Mouse (Mus musculus) right cerebral cortex, adult 18-20 months (tissue): ENCODE results near the gene Tbl3.
A peak's percentile ranks its signal among the peaks of the same experiment; 100 is the strongest.
"Not testable (repeated sequence)": the region's sequence is repeated elsewhere in the genome, so short reads cannot be mapped to it uniquely, and the experiment has no call there.

Experiments
- DNase-seq: peaks from one replicate; pipeline ENCODE4 v3.0.0; 2022; ENCODE audit warnings: mixed read lengths

Gene Tbl3

DNA sequence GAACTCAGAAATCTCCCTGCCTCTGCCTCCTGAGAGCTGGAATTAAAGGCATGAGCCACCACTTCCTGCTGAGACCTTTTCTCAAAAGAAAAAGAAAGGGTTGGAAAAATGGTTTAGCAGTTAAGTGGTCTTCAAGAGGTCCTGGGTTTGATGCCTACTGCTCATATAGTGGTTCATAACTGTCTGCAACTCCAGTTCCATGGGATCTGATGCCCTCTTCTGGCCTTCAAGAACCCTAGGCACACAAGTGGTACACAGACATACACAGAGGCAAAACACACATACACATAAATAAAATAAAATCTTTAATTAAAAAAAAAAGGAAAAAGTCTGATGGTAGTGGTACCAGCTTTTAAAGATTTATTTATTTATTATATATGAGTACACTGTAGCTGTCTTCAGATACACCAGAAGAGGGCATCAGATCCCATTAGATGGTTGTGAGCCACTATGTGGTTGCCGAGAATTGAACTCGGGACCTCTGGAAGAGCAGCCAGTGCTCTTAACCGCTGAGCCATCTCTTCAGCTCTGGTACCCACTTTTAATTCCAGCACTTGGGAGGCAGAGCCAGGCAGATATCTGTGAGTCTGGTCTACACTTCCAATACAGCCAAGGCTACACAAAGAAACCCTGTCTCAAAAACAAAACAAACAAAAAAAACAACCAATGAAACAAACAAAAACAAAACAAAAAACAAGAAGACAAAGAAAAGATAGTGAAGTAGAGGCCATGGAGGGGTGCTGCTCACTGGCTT is 18.4 kb upstream of the Tbl3 start:
- no peak for DNase-seq

DNA sequence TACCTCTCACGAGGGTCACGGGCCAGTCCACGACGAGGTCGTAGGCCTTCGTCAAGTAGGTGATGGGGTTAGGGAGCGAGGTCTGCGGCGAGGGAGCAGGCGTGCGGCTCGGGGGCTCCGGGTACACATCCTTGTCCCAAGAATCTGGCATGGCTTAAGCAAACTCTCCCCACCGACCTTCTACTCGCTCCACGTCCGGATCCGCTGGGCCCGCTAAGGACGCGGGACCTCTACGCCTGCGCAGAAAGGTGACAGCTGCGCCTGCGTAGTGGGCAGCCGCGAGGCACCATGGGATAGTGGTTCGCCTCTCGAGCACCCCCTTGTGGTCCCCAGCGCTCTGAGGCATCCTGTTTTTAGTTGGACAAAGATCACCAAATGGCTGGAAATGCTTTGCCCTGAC is 16.7 kb upstream of the Tbl3 start, which contains the start of gene Ndufb10:
Gene Ndufb10 (minus strand): TSS at position 295 of the 400 bp plus-strand sequence.
- DNase-seq, result peak; percentile 94

DNA sequence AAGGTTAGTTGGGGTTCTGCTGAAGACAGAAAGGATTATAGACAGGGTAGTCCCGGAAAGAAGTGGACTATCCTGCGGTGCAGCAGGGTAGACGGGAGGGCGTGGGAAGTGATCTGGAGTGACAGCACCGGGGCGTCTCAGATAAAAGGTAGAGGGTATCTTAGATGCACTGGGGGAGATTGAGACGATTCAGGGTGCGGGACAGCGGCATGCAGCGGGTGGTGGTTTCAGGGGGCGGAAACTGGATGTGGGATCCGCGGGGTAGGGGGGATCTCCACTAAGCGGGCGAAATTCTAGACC is 16.4 kb upstream of the Tbl3 start:
- no peak for DNase-seq

DNA sequence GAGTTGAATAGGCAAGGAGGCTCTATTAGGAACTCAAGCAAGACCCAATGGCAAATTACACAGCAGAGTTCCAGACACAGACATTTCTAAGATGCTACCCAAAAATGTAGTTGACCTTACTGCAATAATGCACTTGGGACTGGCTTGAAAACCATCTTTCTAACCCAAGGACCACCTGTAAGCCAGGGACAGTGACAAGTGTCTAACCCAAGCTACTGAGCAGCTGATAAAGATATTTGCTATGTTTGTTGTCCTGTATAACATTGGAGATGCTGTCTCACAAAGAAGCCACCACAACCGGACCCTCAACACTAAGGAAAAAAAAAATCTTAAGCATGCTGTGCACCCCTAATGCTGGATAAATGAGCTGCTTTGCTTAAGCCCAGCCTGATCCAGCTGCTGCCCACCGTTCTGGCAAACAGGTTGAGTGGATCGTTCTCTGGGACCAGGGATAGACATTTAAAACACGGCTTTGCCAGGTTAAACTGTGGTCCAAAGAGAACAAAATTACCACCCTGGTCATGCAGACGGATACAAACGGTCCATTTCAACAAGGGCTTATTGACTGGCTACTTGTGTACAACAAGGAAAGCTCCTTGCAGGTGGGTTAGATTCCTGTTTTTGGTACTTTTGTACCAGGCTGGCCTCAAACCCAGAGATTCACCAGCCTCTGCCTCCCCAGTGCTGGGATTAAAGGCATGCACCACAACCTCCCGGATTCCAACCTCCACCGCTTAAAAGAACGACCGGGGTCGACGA is 15.8 kb upstream of the Tbl3 start:
- DNase-seq, result no peak

DNA sequence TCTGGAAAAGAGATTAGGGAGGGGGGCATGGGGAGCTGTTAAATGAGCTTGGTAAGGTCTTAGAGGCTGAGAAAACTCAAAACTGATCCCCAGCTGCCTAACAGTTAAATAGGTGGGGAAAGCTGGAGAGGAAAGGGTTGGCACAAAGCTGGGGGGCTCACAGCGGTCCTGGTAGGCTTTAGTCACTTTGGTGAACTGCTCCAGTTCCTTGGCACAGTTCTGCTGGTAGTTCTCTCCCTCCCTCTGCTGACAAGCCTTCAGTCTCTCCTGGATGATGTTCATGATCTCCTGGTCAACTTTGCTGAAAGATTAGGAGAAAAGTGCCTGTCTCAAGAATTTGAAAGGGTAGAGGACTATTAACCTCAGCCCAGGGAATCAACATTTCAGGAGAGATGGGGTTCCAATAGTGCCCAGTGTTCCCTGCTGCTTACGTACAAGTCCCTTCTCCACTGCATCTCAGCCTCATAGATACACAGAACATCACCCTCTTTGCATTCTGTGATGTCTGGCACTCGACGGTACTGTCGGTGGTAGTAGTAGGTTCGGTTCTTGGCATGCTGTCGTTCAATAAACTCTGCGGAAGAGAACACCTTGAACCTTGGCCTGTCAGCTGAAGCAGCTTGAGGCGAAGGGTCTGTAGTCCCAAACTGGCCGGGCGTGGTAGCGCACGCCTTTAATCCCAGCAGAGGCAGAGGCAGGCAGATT is 14.9 kb upstream of the Tbl3 start:
- DNase-seq, result no peak

DNA sequence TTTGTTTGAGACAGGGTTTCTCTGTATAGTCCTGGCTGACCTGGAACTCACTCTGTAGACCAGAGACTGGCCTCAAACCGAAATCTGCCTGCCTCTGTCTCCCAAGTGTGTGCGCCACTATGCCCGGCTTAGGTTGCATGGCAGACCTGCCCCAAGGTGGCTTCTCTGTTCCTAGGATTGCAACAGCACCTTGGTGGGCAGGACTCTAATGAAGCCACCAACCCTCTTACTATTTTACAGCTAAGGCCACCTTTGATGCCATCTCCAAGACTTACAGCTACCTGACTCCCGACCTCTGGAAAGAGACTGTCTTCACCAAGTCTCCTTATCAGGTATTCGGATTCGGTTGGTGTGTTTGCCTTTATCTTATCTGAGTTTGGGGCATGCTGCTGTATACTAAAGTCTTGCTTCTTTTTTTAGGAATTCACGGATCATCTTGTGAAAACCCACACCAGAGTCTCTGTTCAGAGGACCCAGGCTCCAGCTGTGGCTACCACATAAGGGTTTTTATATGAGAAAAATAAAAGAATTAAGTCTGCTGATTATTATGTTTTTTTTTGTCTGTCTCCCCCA is 14.0 kb upstream of the Tbl3 start:
- DNase-seq, result not testable (repeated sequence)

DNA sequence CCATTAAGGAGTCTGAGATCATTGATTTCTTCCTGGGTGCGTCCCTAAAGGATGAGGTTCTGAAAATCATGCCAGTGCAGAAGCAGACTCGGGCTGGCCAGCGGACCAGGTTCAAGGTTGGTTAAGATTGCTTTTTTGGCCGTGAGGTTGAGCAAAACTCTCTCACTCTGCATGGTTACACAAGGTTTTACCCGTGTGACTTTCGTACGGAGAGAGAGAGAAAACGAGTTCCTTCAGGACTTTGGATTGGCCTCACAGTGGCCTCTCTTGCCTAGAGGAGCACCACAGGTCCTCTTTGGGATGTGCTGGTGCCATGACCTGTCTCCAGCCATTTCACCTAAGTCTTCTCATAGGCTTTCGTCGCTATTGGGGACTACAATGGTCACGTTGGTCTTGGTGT is 13.2 kb upstream of the Tbl3 start:
- DNase-seq, result not testable (repeated sequence)

DNA sequence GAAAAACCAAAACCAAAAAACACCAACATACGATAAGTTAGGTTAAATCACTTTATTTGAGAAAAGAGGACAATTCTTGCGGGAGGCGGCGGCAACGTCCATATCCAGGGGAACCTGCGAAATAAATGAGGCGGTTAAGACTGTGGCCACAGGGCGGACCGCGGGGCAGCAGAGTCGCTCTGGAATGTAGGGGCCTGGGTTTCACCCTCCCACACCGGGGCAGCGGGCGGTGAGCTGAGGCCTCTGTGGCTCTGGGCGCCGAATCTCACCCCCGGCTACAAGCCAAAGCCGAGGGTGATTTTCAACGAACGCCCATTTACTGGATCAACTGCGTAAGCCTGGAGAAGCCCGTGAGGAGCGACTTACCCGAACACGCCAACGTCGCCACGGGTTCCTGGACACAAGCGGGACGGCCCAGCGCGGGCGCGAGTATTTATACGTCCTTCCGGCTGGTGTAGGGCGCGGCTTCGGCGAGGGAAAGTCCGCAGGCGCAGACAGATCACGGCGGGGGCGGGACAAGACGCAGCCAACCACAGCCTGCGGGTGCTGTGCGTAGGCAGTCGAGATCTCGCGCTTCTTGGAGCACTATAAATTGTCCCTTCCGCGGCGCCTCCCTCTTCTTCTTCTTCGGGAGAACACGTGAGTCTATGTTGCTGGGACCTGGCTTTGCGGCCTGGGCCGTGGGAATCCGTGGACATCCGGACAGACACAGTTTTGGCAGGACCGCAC is 12.2 kb upstream of the Tbl3 start:
- peak; percentile 99 for DNase-seq

DNA sequence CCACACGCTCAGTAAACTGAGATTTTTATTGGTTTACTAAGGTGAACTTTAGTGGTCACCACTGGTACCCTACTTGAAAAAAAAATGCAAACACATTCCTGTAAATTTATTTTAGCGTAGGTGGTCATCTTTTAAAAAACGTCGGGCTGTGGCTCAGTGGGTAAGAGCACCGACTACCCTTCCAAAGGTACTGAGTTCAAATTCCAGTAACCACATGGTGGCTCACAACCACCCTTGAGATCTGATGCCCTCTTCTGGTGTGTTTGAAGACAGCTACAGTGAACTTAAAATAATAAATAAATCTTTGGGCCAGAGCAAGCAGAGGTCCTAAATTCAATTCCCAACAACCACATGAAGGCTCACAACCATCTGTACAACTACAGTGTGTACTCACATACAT is 11.5 kb upstream of the Tbl3 start:
- not testable (repeated sequence) for DNase-seq

DNA sequence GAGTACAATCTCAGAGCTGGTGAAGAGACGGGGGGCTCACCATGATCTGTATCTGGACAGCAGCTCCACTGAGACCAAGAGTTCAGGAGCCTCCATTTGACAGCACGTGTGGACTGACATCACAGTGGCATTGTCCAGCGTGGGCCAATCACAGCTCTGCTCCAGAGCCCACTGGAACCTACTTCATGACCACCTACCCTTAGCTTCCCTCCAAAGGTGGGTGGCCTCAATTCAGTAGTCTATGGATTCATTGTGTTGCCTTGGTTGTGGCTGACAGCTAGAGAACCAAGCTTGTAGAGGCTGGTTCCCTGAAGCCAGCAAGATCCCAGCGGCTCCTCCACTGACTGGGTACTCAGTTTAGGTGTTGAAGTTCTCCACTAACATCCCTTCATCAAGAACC is 10.5 kb upstream of the Tbl3 start, which contains the start of the genes Rnf151 and Rps2:
Gene Rnf151 (minus strand): TSS at position 121 of the 400 bp plus-strand sequence.
Gene Rps2 (plus strand): TSS at position 174 of the 400 bp plus-strand sequence.
- no peak for DNase-seq

DNA sequence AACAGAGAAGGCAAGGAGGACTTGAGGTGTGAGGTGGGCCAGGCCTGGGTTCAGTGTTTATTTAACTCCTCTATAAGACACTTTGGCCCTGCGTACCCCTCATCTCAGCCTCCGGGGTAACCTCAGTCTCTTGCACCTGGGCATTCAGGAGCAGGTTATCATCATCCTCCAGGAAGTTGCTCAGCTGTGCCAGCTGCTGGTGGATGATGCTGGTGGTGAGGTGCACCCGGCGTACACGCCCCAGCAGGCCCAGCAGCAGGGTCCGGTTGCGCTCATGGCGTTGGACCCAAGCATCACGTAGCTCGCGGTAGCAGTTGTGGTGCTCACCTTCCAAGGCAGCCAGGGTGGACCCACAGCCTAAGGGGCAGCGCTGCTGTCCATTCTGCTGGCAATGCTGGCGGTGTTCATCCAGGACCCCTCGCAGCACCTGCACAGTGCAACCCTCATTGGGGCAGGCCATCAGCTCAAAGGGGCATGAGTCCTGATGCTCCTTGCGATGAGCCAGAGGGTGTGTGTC is 8.8 kb upstream of the Tbl3 start:
- no peak for DNase-seq

DNA sequence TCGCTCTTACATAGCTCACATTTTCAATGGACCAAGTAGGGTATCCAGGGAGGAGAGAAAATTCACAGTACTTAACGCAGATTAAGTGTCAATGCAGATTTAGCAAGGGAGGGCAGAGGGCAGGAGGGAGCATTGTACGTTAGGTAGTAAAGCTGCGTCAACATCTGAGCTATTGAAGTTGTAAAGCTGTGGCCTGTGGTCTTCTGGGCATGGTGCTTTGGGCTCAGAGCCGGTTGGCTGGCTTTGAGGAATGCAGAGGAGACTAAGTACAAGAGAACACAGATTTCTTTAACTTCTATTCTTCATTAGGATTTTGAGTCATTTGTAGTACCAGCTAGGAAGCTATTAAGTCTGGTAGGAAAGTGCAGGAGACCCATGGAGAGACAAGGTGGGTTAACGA is 8.1 kb upstream of the Tbl3 start:
- no peak for DNase-seq

DNA sequence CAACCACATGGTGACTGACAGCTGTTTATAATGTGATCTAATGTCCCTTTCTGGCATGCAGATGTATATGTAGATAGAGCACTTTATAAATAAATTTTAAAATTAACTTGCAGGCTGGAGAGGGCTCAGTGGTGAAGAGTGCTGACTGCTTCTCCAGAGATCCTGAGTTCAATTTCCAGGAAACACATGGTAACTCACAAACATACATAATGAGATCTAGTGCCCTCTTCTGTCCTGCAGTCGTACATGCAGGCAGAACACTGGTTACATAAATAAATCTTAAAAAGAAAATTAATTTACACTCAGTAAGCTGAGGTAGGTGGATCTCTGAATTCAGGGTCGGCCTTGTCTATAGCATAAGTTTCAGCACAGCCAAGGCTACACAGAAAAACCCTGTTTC is 1.2 kb upstream of the Tbl3 start:
- DNase-seq, result no peak

DNA sequence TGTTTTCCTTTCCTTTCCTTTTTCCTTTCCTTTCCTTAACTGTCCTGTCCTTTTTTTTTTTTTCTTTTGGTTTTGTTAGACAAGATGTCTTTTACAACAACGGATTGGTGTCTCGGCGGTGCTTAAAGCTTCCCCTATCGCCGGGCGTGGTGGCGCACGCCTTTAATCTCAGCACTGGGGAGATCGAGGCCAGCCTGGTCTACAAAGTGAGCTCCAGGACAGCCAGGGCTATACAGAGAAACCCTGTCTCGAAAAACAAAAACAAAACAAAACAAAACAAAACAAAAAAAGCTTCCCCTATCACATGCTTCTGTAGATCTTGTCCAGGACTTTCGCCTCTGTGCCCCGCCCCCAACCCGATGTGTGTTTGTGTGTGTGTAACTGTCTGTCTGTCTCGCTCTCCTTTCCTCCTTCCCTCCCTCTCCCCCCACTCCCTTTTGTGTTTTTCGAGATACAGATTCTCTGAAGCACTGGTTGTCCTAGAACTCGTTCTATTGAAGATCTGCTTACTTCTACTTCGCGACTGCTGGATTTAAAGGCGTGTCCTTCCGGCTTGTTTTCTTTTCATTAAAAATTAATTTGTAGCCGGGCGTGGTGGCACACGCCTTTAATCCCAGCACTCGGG is 453 bp upstream of the Tbl3 start:
- no peak for DNase-seq

DNA sequence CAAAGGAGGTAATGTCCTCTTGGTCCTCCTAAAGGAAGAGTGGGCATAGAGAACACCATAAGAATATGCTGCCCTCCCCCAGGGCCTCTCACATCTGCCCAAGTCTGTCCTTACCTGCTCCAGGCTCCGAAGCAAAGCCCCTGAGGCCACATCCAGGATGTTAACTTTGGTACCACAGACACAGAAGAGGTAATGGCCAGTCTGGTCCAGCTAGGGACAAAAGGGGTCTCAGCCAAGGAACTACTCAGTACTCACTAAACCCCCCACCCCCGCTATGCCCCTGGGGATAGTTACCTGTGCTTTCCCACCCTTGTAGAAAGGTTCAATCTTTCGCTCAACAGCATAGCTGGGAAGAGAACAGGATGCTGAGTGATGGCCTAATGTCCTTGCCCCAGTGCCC is 1.6 kb downstream of the Tbl3 start:
- no peak for DNase-seq

DNA sequence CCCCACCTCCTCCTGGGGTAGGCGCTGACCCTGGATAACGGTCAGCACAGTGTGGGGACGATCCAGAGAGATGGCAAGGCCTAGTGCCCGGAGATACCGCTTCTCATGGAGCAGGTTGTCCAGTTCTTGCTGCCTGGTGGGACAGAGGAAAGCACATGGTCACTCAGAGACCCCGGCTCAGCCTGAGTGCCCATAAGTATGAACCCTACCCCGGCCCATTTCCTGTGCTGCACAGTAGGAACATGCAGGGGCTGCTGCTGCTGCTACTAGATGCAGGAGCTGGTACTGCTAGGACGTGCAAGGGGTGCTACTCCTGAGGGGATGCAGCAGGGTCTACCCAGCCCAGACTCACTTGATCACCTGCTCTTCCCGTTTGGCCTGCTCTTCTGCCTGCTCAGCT is 6.2 kb downstream of the Tbl3 start:
- DNase-seq, result no peak

DNA sequence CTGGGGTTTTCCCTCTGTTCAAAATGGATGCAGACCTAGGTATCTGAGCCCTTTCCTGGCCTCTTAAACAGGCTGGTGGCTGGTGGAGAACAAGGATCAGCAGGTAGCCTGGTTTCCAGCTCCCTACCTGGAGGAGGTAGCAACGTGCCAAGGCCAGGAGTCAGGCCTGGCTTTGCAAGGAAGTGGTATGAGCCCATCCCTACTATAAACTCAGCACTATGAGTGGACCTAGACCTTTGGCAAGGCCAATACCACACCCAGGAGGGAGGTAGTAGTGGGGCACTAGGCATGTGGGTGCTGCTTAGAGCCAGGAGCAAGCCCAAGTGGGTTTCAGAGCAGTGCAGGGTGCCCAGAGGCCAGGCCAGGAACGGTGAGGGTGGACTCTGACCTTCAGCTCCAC is 8.0 kb downstream of the Tbl3 start:
- no peak for DNase-seq

DNA sequence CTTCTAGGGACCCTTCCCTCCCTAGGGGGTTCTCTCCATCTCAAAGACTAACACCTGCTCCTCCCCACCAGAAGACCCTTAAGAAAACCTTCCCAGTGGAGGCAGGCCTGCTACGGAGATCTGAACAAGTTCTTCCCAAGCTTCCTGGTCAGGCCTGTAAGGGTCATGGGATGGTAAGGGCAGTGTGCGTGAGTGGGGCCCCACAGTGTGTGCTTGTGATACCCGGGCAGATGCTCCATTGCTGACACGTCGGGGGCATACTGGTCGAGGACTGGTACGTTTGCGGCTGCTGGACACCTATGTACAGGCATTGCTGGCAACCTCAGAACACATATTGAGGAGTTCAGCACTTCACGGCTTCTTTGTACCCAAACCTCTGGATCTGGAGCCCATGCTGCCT is 8.7 kb downstream of the Tbl3 start:
- DNase-seq, result no peak

DNA sequence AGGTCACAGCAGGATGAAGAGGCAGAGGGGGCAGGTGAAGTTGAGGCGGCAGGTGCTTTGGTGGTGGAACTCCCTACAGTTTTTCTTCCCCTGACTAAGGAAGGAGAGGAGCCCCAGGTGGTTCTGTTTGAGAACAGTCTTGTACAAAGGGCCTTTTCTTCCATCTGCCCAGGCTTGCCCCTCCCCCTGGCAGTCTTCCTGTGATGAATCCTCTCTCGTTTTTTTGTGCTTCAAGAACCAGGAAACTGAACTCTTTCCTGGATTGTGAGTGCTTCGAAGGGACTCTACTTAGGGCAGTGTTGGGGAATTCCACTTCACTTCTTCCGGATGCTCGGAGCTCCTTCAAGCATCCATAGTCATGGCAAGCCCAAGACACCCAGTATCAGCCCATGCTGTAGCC is 9.5 kb downstream of the Tbl3 start:
- DNase-seq, result no peak

DNA sequence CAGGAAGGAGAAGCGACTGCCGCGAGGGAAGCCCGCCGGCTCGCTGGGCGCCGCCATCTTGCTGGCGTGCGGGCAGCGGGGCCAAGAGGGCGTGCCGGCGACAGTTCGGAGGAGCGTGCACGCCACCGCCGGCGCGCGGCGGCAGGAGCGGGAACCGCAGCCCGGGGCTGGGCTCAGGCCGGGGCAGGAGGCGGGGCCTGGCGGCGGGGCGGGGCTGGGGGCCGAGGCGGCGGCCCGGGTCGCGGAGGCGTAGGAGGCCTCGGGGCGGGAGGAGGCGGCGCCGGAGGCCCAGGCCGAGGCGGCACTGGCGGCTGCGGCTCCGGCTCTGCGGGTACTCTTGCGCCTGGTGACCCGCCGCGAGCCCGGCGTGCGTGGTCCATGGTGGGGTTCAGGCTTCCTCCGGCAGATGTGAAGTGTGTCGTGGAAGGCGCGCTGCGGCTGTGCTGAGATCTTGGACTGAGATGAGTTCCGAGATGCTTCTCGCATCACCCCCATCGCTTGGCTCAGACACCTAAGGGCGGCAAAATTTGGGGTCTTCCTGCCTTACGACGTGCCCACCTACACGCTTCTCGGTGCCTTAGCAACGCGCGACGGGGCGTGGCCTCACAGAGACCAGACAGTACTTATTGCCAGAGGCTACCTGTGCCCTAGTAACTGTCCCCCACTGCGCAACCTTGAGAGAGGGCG is 11.3 kb downstream of the Tbl3 start, which contains the start of the genes Gfer and Noxo1:
Gene Gfer (minus strand): TSS at position 146 of the 687 bp plus-strand sequence.
Gene Noxo1 (plus strand): TSS at position 224 of the 687 bp plus-strand sequence.
- DNase-seq, result peak; percentile 89
